Mouse (Mus musculus): ENCODE data around the gene Emilin1.
A peak's percentile ranks its signal among the peaks of the same experiment; 100 is the strongest.
"Not testable (repeated sequence)": the region's sequence is repeated elsewhere in the genome, so short reads cannot be mapped to it uniquely, and the experiment has no call there.

Emilin1 gene

GRCm38 (mm10) chr5:30913060-30913841 lies at the start of gene Emilin1:
Gene Emilin1, plus strand, starts transcription at chr5:30913402.
- DNase-seq (ENCODE audit: low spot score): peak; percentile 52

- no peak for DNase-seq (ENCODE audit: low spot score)
These were observed 49.4 kb upstream of the Emilin1 start for GRCm38 (mm10) chr5:30863852-30864251.

- DNase-seq (ENCODE audit: low spot score): no peak
These were observed 48.9 kb upstream of the Emilin1 start for GRCm38 (mm10) chr5:30864322-30864721.

GRCm38 (mm10) chr5:30866871-30867270 lies 46.3 kb upstream of the Emilin1 start:
- DNase-seq (ENCODE audit: low spot score): no peak

- DNase-seq (ENCODE audit: low spot score): no peak
These were observed 45.5 kb upstream of the Emilin1 start, which contains the start of gene Tmem214 for GRCm38 (mm10) chr5:30867712-30868111. Gene Tmem214, plus strand, starts transcription at chr5:30868012.

GRCm38 (mm10) chr5:30868981-30869380 lies 44.2 kb upstream of the Emilin1 start:
- no peak for DNase-seq (ENCODE audit: low spot score)

- peak; percentile 93 for DNase-seq (ENCODE audit: low spot score)
These were observed 43.6 kb upstream of the Emilin1 start for GRCm38 (mm10) chr5:30869405-30870130.

GRCm38 (mm10) chr5:30870131-30870406 lies 43.1 kb upstream of the Emilin1 start:
- DNase-seq (ENCODE audit: low spot score): no peak

- DNase-seq (ENCODE audit: low spot score): no peak
These were observed 40.6 kb upstream of the Emilin1 start for GRCm38 (mm10) chr5:30872574-30872973.

- no peak for DNase-seq (ENCODE audit: low spot score)
These were observed 38.8 kb upstream of the Emilin1 start for GRCm38 (mm10) chr5:30874365-30874764.

- DNase-seq (ENCODE audit: low spot score): no peak
These were observed 34.6 kb upstream of the Emilin1 start for GRCm38 (mm10) chr5:30878616-30879015.

- no peak for DNase-seq (ENCODE audit: low spot score)
These were observed 33.8 kb upstream of the Emilin1 start for GRCm38 (mm10) chr5:30879347-30879943.

GRCm38 (mm10) chr5:30881839-30882238 lies 31.4 kb upstream of the Emilin1 start:
- not testable (repeated sequence) for DNase-seq (ENCODE audit: low spot score)

GRCm38 (mm10) chr5:30886209-30886608 lies 27.0 kb upstream of the Emilin1 start:
- no peak for DNase-seq (ENCODE audit: low spot score)

GRCm38 (mm10) chr5:30886731-30887130 lies 26.5 kb upstream of the Emilin1 start:
- no peak for DNase-seq (ENCODE audit: low spot score)

- DNase-seq (ENCODE audit: low spot score): peak; percentile 68
These were observed 25.9 kb upstream of the Emilin1 start for GRCm38 (mm10) chr5:30887331-30887761.

GRCm38 (mm10) chr5:30887858-30888336 lies 25.3 kb upstream of the Emilin1 start:
- peak; percentile 86 for DNase-seq (ENCODE audit: low spot score)

- peak; percentile 94 for DNase-seq (ENCODE audit: low spot score)
These were observed 24.7 kb upstream of the Emilin1 start, which contains the start of gene Agbl5 for GRCm38 (mm10) chr5:30888337-30889087. Gene Agbl5, plus strand, starts transcription at chr5:30888694.

- DNase-seq (ENCODE audit: low spot score): no peak
These were observed 24.0 kb upstream of the Emilin1 start for GRCm38 (mm10) chr5:30889088-30889754.

GRCm38 (mm10) chr5:30890375-30890774 lies 22.8 kb upstream of the Emilin1 start:
- no peak for DNase-seq (ENCODE audit: low spot score)

- DNase-seq (ENCODE audit: low spot score): no peak
These were observed 11.3 kb upstream of the Emilin1 start for GRCm38 (mm10) chr5:30901860-30902259.

Data from ovary, postnatal 36 days (tissue).